Mouse (Mus musculus): ENCODE results near the gene Tm9sf4. TPM values are rescaled to one million over a fixed set of nuclear protein-coding genes. Genes with fewer than 3 reads are reported as not detected.

The Tm9sf4 gene
- polyA plus RNA-seq, 1 experiment from 2014 or later, result 32.4 TPM

DNA sequence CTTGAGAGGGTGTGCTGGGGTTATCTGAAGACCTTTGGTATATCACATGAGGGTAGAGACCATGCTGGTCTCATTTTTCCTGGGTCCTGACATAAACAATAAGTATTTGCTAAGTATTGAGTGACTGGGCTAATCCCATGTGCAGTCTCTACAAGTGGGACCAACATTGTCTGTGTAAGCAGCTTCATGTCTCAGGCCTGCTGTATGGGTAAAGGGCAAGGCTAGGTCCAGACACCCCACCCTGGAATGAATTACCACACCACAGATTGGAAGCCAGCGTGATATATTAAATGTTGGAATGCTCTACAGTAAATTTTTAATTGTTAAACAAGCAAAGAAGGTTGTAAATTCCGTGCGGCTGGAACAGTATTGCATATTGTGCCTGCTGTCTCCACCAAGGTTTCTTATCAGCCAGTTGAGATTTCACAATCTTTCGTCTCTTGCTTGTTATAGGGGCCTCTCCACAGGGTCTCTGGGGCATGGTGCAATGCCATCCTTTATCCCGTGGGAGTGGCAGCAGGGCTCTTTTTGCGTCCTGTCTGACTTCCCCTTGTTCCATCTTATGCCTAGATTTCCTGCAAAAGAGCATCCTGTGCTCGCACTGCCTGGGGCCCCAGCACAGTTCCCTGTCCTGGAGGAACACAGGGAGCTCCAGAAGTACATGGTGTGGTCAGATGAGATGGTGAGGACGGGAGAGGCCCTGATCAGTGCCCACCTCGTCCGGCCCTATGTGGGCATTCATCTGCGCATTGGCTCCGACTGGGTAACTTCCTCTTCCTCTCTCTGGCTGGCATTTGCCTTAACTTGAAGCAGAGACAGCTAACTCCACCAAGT, 98.1 kb downstream of the Tm9sf4 start:
- no peak for DNase-seq (ENCODE audit: low spot score)

Other genes with a start within 250 kb of the Tm9sf4 start
- 0.05 and 0.10 TPM in 2 replicates for gene Mylk2, start 250.0 kb upstream of the Tm9sf4 start, polyA plus RNA-seq (2015; fragmentation: Nextera tagmentation; extraction: Ambion mirVana)
- 3.6 and 4.3 TPM in 2 replicates for gene Foxs1, start 228.1 kb upstream of the Tm9sf4 start, polyA plus RNA-seq (2015; fragmentation: Nextera tagmentation; extraction: Ambion mirVana)
- 1.0 and 1.2 TPM in 2 replicates for gene Dusp15, start 209.6 kb upstream of the Tm9sf4 start, polyA plus RNA-seq (2015; fragmentation: Nextera tagmentation; extraction: Ambion mirVana)
- 3.0 and 3.3 TPM in 2 replicates for gene Ttll9, start 198.8 kb upstream of the Tm9sf4 start, polyA plus RNA-seq (2015; fragmentation: Nextera tagmentation; extraction: Ambion mirVana)
- gene Pdrg1, start 145.9 kb upstream of the Tm9sf4 start, polyA plus RNA-seq (2015; fragmentation: Nextera tagmentation; extraction: Ambion mirVana), result 166 and 168 TPM in 2 replicates
- gene Xkr7, start 129.5 kb upstream of the Tm9sf4 start, polyA plus RNA-seq (2015; fragmentation: Nextera tagmentation; extraction: Ambion mirVana), result 0.06 TPM in 1 of 2 replicates, not detected in the other
- gene Ccm2l, start 95.3 kb upstream of the Tm9sf4 start, polyA plus RNA-seq (2015; fragmentation: Nextera tagmentation; extraction: Ambion mirVana), result 0.33 and 0.77 TPM in 2 replicates
- gene Hck, start 52.8 kb upstream of the Tm9sf4 start, polyA plus RNA-seq (2015; fragmentation: Nextera tagmentation; extraction: Ambion mirVana), result 5.8 and 7.3 TPM in 2 replicates
- gene Tspyl3, start 64.1 kb downstream of the Tm9sf4 start, polyA plus RNA-seq (2015; fragmentation: Nextera tagmentation; extraction: Ambion mirVana), result 24.0 and 25.6 TPM in 2 replicates
- 12.1 and 14.5 TPM in 2 replicates for gene Plagl2, start 80.1 kb downstream of the Tm9sf4 start, polyA plus RNA-seq (2015; fragmentation: Nextera tagmentation; extraction: Ambion mirVana)
- gene Pofut1, start 80.2 kb downstream of the Tm9sf4 start, polyA plus RNA-seq (2015; fragmentation: Nextera tagmentation; extraction: Ambion mirVana), result 2.7 and 4.6 TPM in 2 replicates
- 6.5 and 7.3 TPM in 2 replicates for gene Kif3b, start 130.1 kb downstream of the Tm9sf4 start, polyA plus RNA-seq (2015; fragmentation: Nextera tagmentation; extraction: Ambion mirVana)
- 13.3 and 15.6 TPM in 2 replicates for gene Asxl1, start 184.5 kb downstream of the Tm9sf4 start, polyA plus RNA-seq (2015; fragmentation: Nextera tagmentation; extraction: Ambion mirVana)